Mouse (Mus musculus) gonadal fat pad, adult 2 months (tissue): ENCODE results near the gene Plce1. TPM values are rescaled to one million over a fixed set of nuclear protein-coding genes. Genes with fewer than 3 reads are reported as not detected.

ENCODE experiments used
- DNase-seq: peaks from one replicate; pipeline ENCODE4 v3.0.0-alpha.2; 2012; ENCODE audit warnings: low read depth
- polyA plus RNA-seq: library from polyadenylated mRNA; depleted of rRNA; stranded (reverse); fragments of >200 nt; gene quantifications from 2 replicates; pipeline ENCODE4 v1.2.3, GENCODE M21; 2012; rRNA removed

Gene Plce1
- polyA plus RNA-seq, 1 experiment: 5.4 TPM

DNA sequence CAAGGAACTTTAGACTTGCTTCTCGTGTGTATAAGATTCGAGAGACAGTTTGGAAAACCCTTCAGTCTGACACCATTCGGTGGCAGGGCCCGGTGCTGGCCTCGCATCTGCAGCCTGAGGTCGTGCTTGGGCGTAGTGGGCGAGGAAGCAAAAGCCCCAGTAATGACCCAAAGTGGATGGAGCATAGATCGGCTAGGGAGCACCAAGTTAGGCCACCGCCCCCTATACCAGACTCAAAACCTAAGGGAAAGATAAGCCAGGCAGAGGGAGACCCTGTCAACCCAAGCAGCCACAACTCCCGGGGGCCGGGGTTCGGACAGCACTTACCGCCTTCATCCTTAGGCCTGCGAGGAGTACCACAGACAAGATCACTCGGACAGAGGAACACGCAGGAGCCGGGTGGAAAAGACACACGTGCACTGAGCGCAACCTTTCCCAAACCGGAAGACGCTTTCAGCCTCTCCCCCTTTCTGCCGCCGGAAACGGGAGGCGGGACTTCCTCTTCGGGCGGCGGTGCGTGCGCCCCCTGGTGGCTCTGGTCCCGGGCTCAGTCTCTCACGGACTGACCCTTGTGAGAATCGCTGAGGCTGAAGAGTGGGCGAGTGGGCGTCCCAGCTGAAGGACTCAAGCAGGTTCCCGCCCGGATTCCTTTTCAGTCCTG is 338.0 kb downstream of the Plce1 start, which contains the start of gene Noc3l:
Noc3l (minus strand) TSS at position 472 of the 661 bp plus-strand sequence.
- DNase-seq: no peak

DNA sequence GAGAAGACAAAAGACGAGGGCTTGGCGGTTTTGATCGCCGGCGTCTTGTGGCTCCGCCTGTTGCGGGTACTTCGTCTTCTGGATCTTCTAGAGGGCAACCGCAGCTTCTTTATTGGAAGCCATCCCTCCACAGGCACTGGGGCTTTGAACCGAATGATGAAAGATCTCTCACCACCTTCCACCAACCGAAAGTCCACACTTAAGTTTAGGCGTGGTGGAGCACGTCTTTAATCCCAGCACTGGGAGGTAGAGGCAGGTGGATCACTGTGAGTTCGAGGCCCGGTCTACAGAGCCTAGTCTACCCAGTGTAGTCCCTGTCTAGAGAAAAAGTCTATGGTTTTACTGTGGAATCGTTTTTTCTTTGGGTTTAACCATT is 338.5 kb downstream of the Plce1 start:
- no peak for DNase-seq

DNA sequence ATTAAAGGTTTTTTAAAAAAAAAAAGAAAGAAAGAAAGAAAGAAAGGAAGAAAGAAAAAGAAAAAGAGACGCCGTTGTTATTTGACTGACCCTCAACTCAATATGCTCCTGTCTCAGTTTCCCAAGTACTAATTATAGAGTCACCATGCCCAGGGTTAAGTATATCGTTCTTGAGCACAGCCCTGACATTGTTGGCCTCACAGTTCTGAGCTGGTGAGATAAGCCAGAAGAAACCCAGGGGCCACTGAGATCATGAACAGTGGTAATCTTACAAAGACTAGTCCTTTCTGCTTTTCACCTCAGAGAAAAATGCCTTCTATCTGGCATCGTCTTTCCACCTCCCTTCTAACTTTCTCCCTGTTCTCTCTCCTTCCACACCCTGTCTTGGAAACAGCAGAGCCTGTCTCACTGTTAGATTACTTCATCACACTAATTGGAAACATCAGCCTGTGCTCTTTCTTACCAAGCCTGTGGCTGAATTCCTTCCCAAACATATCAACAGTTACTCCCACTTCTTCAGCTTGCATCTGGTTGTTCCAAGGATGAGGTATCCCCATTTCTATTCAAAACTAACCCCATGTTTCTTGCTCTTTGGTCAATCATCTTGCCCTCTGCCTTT is 339.4 kb downstream of the Plce1 start:
- no peak for DNase-seq

DNA sequence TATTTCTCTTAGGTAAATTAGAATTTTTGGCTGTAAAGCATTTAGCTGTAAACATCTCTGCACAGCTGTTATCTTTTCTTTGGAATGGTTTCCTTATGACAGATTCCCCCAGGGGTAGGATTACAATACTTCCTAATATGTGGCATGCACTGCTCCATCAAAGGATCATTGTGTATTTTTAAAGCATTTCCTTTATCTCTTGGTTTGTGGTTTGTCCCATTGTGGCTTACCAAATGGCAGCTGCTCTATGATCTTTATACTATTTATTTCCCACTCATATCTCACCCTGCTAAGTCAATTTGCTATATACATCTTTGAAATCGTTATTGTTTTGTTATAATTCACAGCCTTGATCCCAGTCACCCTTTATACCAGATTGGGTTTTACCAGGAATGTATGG is 352.3 kb downstream of the Plce1 start:
- DNase-seq: no peak

Other genes starting within 250 kb of the Plce1 start
- 0.28 and 0.35 TPM in 2 replicates for gene Lgi1, start 216.6 kb upstream of the Plce1 start, polyA plus RNA-seq
- 6.2 and 14.9 TPM in 2 replicates for gene Slc35g1, start 85.1 kb upstream of the Plce1 start, polyA plus RNA-seq